Mouse (Mus musculus): ENCODE measurements around the gene Cyba.

Gene Cyba

GRCm38 (mm10) chr8:122421376-122422070, 11.2 kb downstream of the Cyba start, which contains the start of gene Il17c:
TSS of gene Il17c (plus strand) at chr8:122422020.
- DNase-seq = no peak

- peak; percentile 43 for DNase-seq
Measured at GRCm38 (mm10) chr8:122419881-122420555, 12.7 kb downstream of the Cyba start.

- no peak for DNase-seq
Measured at GRCm38 (mm10) chr8:122415554-122415953, 17.2 kb downstream of the Cyba start.

DNA sequence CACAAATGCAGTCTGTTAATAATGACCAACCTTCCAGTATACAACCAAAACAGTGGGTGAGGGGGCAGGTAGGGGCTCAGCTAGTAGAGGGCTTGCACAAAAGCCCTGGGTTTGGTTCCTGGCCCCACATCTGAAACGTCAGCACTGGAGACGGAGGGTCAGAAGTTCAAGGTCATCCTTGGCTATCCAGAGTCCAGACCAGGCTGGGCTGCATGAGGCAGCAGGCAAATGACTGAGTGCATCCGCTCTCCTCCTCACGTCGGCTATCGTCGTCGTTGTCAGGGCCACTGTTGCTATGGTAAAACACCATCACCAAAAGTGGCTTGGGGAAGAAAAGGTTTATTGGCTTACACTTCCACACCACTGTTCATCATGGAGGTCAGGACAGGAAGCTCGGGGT, 18.4 kb downstream of the Cyba start:
- no peak for DNase-seq

- DNase-seq = no peak
Measured at GRCm38 (mm10) chr8:122407678-122408077, 25.1 kb downstream of the Cyba start.

- no peak for DNase-seq
Measured at GRCm38 (mm10) chr8:122405146-122405805, 27.5 kb downstream of the Cyba start.

DNA sequence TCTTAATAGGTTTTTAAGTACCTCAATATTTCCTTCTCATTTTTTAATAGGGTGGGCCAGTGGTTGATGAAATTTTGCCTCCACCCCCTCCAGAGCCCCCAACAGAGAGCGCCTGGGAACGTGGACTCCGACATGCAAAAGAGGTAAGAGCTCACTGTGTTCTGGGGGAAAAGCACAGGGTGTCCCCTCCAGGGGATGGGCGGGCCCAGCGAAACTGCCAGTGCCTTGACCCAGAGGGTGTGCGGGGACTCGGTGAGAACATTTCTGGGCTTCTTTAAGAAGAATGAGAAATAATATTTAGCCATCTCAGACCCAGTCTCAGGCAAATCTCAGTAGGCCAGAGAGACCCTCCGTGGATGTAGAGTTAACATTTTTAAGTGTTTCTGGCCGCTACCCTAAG, 34.5 kb downstream of the Cyba start:
- DNase-seq = no peak

- no peak for DNase-seq
Measured at GRCm38 (mm10) chr8:122395291-122395690, 37.4 kb downstream of the Cyba start.

- DNase-seq = no peak
Measured at GRCm38 (mm10) chr8:122393717-122394116, 39.0 kb downstream of the Cyba start.

- DNase-seq = no peak
Measured at GRCm38 (mm10) chr8:122390758-122391157, 42.0 kb downstream of the Cyba start.

- no peak for DNase-seq
Measured at GRCm38 (mm10) chr8:122389357-122389756, 43.4 kb downstream of the Cyba start.

GRCm38 (mm10) chr8:122383039-122383438, 49.7 kb downstream of the Cyba start:
- DNase-seq = no peak

- peak; percentile 100 for DNase-seq
Measured at GRCm38 (mm10) chr8:122376365-122377231, 56.1 kb downstream of the Cyba start, which contains the start of gene Zc3h18. TSS of gene Zc3h18 (plus strand) at chr8:122376609.

GRCm38 (mm10) chr8:122375751-122376364, 56.9 kb downstream of the Cyba start:
- no peak for DNase-seq

- no peak for DNase-seq
Measured at GRCm38 (mm10) chr8:122375320-122375719, 57.4 kb downstream of the Cyba start.
